Mouse (Mus musculus): Measurements from ENCODE around the gene Tstd2. TPM values are rescaled to one million over a fixed set of nuclear protein-coding genes. Genes with fewer than 3 reads are reported as not detected.

Tstd2 gene
- polyA plus RNA-seq, 1 experiment from 2014 or later = 23.4 TPM

DNA sequence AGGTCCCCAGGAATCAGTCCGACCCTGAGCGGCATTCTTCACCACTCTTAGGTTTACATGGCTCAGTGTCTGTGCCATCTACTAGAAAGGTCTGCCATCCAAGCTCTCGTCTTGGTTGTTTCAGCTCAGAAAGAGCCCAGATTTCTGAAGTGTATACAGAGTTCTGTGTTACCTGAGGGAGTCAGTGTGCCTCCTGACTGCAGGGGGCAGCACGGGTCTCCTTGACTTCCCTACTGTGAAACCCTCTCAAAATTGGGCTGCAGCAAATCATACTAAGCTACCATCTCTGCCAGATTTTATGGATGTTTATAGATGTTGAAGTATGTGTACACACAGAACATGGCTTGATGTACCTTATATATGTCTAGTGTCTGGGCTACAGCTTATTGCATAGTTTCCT lies 37.8 kb upstream of the Tstd2 start:
- no peak overlapping the region for H3K9ac ChIP-seq (ENCODE audit: low read depth, low read length)
- no peak overlapping the region for H3K4me3 ChIP-seq (ENCODE audit: low read depth, low read length)
- peaks cover 32% of the 10 kb centered on the region for H3K36me3 ChIP-seq (ENCODE audit: control insufficient read depth, insufficient read depth, low read length)
- no peak for ATAC-seq (replicated peaks; ENCODE audit: insufficient number of reproducible peaks, low FRiP score, low TSS enrichment)
- no peaks in the 10 kb centered on the region for H3K9me3 ChIP-seq (replicated peaks; ENCODE audit: control insufficient read depth, low read length)
- no peaks in the 10 kb centered on the region for H3K4me1 ChIP-seq (ENCODE audit: control insufficient read depth, insufficient read depth, low read length)
- H3K27ac ChIP-seq (ENCODE audit: low read depth, low read length) = no peak overlapping the region
- H3K4me2 ChIP-seq = no peak overlapping the region
- no peaks in the 10 kb centered on the region for H3K27me3 ChIP-seq (ENCODE audit: control insufficient read depth, insufficient read depth, low read length)
- 74% methylated on average over 4 of the region's 4 CpGs for WGBS (ENCODE audit: insufficient replicate concordance)

DNA sequence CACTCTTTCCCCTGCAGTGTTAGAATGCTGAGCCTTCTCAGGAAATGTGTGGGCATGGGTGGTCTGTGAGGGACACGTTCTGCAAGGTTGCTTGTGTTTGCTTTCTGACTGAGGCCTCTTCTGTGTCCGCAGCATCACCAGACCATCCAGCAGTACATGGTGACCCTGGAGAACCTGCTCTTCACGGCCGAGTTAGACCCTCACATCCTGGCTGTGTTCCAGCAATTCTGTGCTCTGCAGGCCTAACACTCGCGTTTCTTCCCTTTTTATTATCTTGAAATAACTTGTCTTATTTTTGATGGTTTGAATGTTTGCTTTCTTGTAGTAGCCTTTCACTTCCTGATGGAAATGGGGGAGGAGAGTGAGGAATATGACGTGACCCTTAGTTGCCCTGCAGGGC lies 33.3 kb upstream of the Tstd2 start:
- Histone ChIP-seq H3K4me2 (no peak overlapping the region), H3K9me3 (replicated peaks; ENCODE audit: control insufficient read depth, low read length) (no peaks in the 10 kb centered on the region), H3K9ac (ENCODE audit: low read depth, low read length) (no peak overlapping the region), H3K27ac (ENCODE audit: low read depth, low read length) (no peak overlapping the region), H3K4me3 (ENCODE audit: low read depth, low read length) (no peak overlapping the region), H3K4me1 (ENCODE audit: control insufficient read depth, insufficient read depth, low read length) (no peaks in the 10 kb centered on the region), H3K27me3 (ENCODE audit: control insufficient read depth, insufficient read depth, low read length) (no peaks in the 10 kb centered on the region), H3K36me3 (ENCODE audit: control insufficient read depth, insufficient read depth, low read length) (peaks cover 48% of the 10 kb centered on the region)
- WGBS (ENCODE audit: insufficient replicate concordance) = 74% methylated on average over 7 of the region's 7 CpGs
- ATAC-seq (replicated peaks; ENCODE audit: insufficient number of reproducible peaks, low FRiP score, low TSS enrichment) = no peak

DNA sequence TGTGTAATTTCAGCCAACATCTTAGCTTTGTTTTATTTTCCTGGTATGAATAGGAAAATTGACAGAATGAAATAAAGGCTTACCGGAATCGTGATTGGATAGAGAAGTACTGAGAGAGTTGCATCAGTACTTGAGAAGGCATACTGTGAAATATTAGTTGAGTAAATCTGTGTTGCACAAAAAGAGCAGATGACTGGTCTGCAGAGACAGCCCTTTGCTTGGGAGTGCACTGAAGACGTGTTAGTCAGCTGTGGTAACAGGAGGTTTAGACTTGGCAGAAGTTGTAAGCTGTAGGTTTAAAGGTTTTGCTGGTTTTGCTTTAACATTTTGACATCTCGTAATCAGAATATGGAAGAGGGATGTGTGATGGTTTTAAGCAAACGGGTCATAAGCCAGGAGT lies 27.3 kb upstream of the Tstd2 start:
- Histone ChIP-seq H3K9me3 (replicated peaks; ENCODE audit: control insufficient read depth, low read length) (no peaks in the 10 kb centered on the region), H3K4me3 (ENCODE audit: low read depth, low read length) (no peak overlapping the region), H3K9ac (ENCODE audit: low read depth, low read length) (no peak overlapping the region), H3K27me3 (ENCODE audit: control insufficient read depth, insufficient read depth, low read length) (no peaks in the 10 kb centered on the region), H3K36me3 (ENCODE audit: control insufficient read depth, insufficient read depth, low read length) (peaks cover 34% of the 10 kb centered on the region), H3K27ac (ENCODE audit: low read depth, low read length) (no peak overlapping the region), H3K4me2 (no peak overlapping the region), H3K4me1 (ENCODE audit: control insufficient read depth, insufficient read depth, low read length) (no peaks in the 10 kb centered on the region)
- no peak for ATAC-seq (replicated peaks; ENCODE audit: insufficient number of reproducible peaks, low FRiP score, low TSS enrichment)
- 93% methylated on average over 5 of the region's 5 CpGs for WGBS (ENCODE audit: insufficient replicate concordance)

DNA sequence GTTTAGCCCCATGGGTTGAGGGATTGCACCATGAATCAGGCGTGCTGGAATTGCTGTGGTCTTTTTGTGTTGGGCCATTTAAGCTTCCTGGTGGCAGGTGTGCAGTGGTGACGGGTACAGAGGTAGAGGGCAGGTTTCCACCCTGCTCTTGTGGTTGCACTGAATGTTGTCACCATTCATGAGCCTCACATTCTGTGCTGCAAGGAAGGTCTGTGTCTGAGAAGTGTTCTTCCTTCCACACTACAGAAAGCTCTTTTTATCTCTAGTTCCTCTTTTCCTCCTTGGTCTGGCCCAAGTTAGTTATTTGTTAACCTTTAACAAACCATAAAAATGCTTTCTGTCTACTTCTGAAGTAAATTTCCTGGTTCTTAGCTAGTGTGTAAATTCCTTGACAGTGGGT lies 25.5 kb upstream of the Tstd2 start:
- H3K27ac ChIP-seq (ENCODE audit: low read depth, low read length) = no peak overlapping the region
- H3K4me3 ChIP-seq (ENCODE audit: low read depth, low read length) = no peak overlapping the region
- H3K27me3 ChIP-seq (ENCODE audit: control insufficient read depth, insufficient read depth, low read length) = no peaks in the 10 kb centered on the region
- no peak for ATAC-seq (replicated peaks; ENCODE audit: insufficient number of reproducible peaks, low FRiP score, low TSS enrichment)
- peaks cover 22% of the 10 kb centered on the region for H3K36me3 ChIP-seq (ENCODE audit: control insufficient read depth, insufficient read depth, low read length)
- H3K4me1 ChIP-seq (ENCODE audit: control insufficient read depth, insufficient read depth, low read length) = no peaks in the 10 kb centered on the region
- no peaks in the 10 kb centered on the region for H3K9me3 ChIP-seq (replicated peaks; ENCODE audit: control insufficient read depth, low read length)
- H3K4me2 ChIP-seq = no peak overlapping the region
- no peak overlapping the region for H3K9ac ChIP-seq (ENCODE audit: low read depth, low read length)
- WGBS (ENCODE audit: insufficient replicate concordance) = 82% methylated on average over 2 of the region's 2 CpGs

DNA sequence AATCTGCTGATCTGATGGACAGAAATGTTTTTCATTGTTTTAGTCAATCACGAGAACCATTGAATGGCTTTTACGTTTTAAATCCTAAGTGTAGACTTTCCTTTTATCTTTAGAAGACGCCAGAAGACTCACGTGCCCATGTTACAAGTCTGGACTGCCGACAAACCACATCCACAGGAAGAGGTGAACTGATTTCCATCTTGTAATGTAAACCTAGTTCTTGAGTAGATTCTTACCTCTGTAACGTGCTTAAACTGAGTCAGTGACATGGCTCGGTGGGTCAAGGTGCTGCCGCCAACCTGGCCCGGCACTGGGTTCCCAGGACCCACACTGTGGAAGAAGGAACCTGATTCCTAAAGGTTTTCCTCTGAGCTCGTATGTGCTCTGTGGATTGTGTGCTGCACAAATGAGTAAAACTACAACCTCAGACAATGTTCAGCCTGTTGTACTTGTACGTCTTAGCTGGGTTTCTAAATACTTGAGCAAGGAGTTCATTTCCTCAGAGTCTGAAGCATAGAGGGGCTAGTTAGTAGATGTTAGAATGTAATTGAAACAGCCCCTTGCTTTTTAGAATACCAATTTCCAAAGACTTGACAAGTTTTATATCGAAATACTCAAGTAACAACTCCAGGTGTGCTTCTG lies 13.5 kb upstream of the Tstd2 start:
- peaks cover 29% of the 10 kb centered on the region for H3K36me3 ChIP-seq (ENCODE audit: control insufficient read depth, insufficient read depth, low read length)
- WGBS (ENCODE audit: insufficient replicate concordance) = 90% methylated on average over 12 of the region's 12 CpGs
- H3K4me3 ChIP-seq (ENCODE audit: low read depth, low read length) = no peak overlapping the region

DNA sequence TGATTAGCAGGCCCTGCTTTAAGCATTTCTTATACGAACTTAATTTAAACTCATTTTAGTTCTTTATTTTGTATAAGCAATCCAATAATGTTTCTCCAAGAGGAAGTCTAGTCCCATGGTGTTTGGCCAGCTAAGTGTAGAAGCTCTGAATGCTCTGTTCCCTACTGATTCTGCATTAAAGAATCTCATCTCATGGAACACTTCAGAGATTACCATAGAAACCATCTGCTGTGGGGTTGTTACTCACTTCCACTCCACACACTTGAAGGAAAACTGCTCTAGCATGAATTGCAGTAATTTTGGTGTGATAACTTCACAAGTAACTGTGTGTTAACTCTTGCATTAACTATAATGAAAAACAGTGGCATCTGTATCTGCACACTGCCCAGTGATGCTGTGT lies 8.4 kb upstream of the Tstd2 start:
- H3K27ac ChIP-seq (ENCODE audit: low read depth, low read length) = no peak overlapping the region
- ATAC-seq (replicated peaks; ENCODE audit: insufficient number of reproducible peaks, low FRiP score, low TSS enrichment) = no peak
- H3K9me3 ChIP-seq (replicated peaks; ENCODE audit: control insufficient read depth, low read length) = no peaks in the 10 kb centered on the region
- peaks cover 11% of the 10 kb centered on the region for H3K36me3 ChIP-seq (ENCODE audit: control insufficient read depth, insufficient read depth, low read length)
- no peak overlapping the region for H3K9ac ChIP-seq (ENCODE audit: low read depth, low read length)
- H3K4me3 ChIP-seq (ENCODE audit: low read depth, low read length) = no peak overlapping the region
- WGBS (ENCODE audit: insufficient replicate concordance) = 95% methylated on average over 1 of the region's 1 CpGs
- H3K4me2 ChIP-seq = no peak overlapping the region
- no peaks in the 10 kb centered on the region for H3K4me1 ChIP-seq (ENCODE audit: control insufficient read depth, insufficient read depth, low read length)
- no peaks in the 10 kb centered on the region for H3K27me3 ChIP-seq (ENCODE audit: control insufficient read depth, insufficient read depth, low read length)

More for the DNA sequence above, 13.5 kb upstream of the Tstd2 start:
- Histone ChIP-seq H3K4me1 (ENCODE audit: control insufficient read depth, insufficient read depth, low read length) (no peaks in the 10 kb centered on the region), H3K9me3 (replicated peaks; ENCODE audit: control insufficient read depth, low read length) (no peaks in the 10 kb centered on the region), H3K27me3 (ENCODE audit: control insufficient read depth, insufficient read depth, low read length) (no peaks in the 10 kb centered on the region), H3K27ac (ENCODE audit: low read depth, low read length) (no peak overlapping the region), H3K4me2 (no peak overlapping the region), H3K9ac (ENCODE audit: low read depth, low read length) (no peak overlapping the region)
- no peak for ATAC-seq (replicated peaks; ENCODE audit: insufficient number of reproducible peaks, low FRiP score, low TSS enrichment)

DNA sequence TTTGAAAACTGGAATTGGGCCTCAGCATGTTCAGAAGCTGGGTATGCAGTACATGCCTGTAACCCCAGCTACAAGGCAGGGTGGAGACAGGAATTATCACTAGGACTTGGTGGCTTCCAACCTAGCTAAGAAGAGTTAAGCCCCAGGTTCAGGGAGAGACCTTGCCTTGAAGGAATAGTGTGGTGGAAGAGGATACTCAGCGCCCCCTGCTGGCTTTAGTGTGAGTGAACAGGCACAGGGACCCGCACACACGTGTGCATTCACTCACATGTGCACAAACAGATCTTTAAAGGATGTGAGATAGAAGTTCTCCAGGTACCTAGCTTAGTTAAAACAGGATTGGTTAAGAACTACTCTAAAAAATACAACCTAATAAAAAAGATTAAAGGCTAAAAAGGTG lies 5.8 kb upstream of the Tstd2 start:
- no peak for ATAC-seq (replicated peaks; ENCODE audit: insufficient number of reproducible peaks, low FRiP score, low TSS enrichment)
- Histone ChIP-seq H3K36me3 (ENCODE audit: control insufficient read depth, insufficient read depth, low read length) (peaks cover 3% of the 10 kb centered on the region; the same call in 1 of the 2 replicates), H3K4me1 (ENCODE audit: control insufficient read depth, insufficient read depth, low read length) (peaks cover 9% of the 10 kb centered on the region), H3K9me3 (replicated peaks; ENCODE audit: control insufficient read depth, low read length) (no peaks in the 10 kb centered on the region), H3K4me3 (ENCODE audit: low read depth, low read length) (no peak overlapping the region), H3K9ac (ENCODE audit: low read depth, low read length) (no peak overlapping the region), H3K27ac (ENCODE audit: low read depth, low read length) (no peak overlapping the region), H3K27me3 (ENCODE audit: control insufficient read depth, insufficient read depth, low read length) (no peaks in the 10 kb centered on the region), H3K4me2 (no peak overlapping the region)
- WGBS (ENCODE audit: insufficient replicate concordance) = 75% methylated on average over 3 of the region's 3 CpGs

DNA sequence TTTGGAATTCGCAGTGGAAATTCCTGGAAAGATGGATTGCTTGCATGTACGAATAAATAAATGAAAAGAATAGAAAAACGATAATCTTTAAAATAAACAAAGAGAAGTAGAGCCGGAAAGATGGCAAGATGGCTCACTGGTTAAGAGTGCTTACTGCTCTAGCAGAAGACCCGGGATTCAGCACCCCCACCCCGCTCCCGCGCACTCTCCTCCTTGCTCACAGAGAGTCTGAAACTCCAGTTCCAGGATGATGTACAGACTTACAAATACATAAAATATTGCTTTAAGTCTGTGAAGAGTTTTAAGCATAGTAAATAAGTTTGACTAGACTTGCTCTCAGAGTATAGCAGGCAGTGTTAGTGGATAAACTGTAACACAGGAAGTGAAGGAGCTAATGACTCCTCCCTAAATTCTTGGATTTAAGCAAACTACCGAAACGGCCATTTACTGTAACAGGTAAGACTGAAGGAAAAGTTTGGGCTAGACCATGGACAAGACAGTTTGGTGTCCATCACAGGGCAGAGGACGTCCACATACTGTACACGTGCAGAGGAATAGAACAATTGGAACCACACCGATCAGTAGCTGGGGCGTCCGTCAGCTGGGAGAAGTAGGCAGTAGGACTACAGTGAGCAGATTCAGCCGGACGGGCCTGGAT lies 736 bp downstream of the Tstd2 start:
- peak; percentile 56 for ATAC-seq (replicated peaks; ENCODE audit: insufficient number of reproducible peaks, low FRiP score, low TSS enrichment)
- peak overlapping the region; percentile 90 for H3K9ac ChIP-seq (ENCODE audit: low read depth, low read length)
- WGBS (ENCODE audit: insufficient replicate concordance) = 8% methylated on average over 17 of the region's 17 CpGs

DNA sequence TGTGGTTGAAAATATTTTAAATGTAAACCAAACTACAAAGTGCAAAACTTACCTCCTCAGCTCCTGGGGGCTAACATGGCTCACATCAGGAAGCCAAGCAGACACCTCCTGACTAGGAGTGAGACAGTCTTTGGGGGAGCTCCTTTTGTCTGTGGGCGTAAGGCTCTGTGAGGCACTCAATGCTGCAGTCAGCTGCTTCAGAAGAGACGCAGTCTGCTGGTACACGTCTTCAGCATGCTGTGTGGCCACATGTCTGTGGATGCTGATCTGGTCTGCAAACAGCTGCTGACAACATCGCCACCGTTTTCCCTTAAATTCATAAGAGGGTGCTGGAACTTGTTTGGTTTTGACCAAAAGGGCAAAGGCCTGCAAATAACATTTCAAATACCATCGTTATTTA lies 6.7 kb downstream of the Tstd2 start:
- WGBS (ENCODE audit: insufficient replicate concordance) = 89% methylated on average over 6 of the region's 6 CpGs
- no peak overlapping the region for H3K27ac ChIP-seq (ENCODE audit: low read depth, low read length)
- H3K4me1 ChIP-seq (ENCODE audit: control insufficient read depth, insufficient read depth, low read length) = no peaks in the 10 kb centered on the region
- ATAC-seq (replicated peaks; ENCODE audit: insufficient number of reproducible peaks, low FRiP score, low TSS enrichment) = no peak
- H3K36me3 ChIP-seq (ENCODE audit: control insufficient read depth, insufficient read depth, low read length) = peaks cover 38% of the 10 kb centered on the region
- H3K27me3 ChIP-seq (ENCODE audit: control insufficient read depth, insufficient read depth, low read length) = no peaks in the 10 kb centered on the region
- no peak overlapping the region for H3K9ac ChIP-seq (ENCODE audit: low read depth, low read length)
- H3K4me2 ChIP-seq = no peak overlapping the region
- H3K4me3 ChIP-seq (ENCODE audit: low read depth, low read length) = no peak overlapping the region
- no peaks in the 10 kb centered on the region for H3K9me3 ChIP-seq (replicated peaks; ENCODE audit: control insufficient read depth, low read length)

More for the DNA sequence above, 736 bp downstream of the Tstd2 start:
- H3K4me1 ChIP-seq (ENCODE audit: control insufficient read depth, insufficient read depth, low read length) = peaks cover 13% of the 10 kb centered on the region
- no peaks in the 10 kb centered on the region for H3K9me3 ChIP-seq (replicated peaks; ENCODE audit: control insufficient read depth, low read length)
- H3K36me3 ChIP-seq (ENCODE audit: control insufficient read depth, insufficient read depth, low read length) = peaks cover 12% of the 10 kb centered on the region
- H3K27ac ChIP-seq (ENCODE audit: low read depth, low read length) = peak overlapping the region; percentile 99
- H3K4me3 ChIP-seq (ENCODE audit: low read depth, low read length) = peak overlapping the region; percentile 88
- H3K4me2 ChIP-seq = peak overlapping the region; percentile 67
- no peaks in the 10 kb centered on the region for H3K27me3 ChIP-seq (ENCODE audit: control insufficient read depth, insufficient read depth, low read length)
